Mouse (Mus musculus): ENCODE results near the gene Nfatc4. TPM values are rescaled to one million over a fixed set of nuclear protein-coding genes. Genes with fewer than 3 reads are reported as not detected.

The Nfatc4 gene
- polyA plus RNA-seq (2016; fragmentation: Nextera tagmentation; extraction: Ambion mirVana): 34.0 and 34.6 TPM in 2 replicates

GRCm38 (mm10) chr14:55822991-55823762 is at the start of gene Nfatc4:
TSS of gene Nfatc4 (plus strand) at chr14:55823144.
- H3K9me3 ChIP-seq: no peaks in the 10 kb centered on the region
- DNase-seq (ENCODE audit: low spot score): peak; percentile 95
- H3K27me3 ChIP-seq (ENCODE audit: insufficient read depth, poor library complexity, severe bottlenecking): peaks cover 31% of the 10 kb centered on the region
- no peaks in the 10 kb centered on the region for H3K36me3 ChIP-seq
- under 1% methylated on average over 43 of the region's 46 CpGs for WGBS
- peak within 1 kb of the TSS; percentile 70 for H3K4me3 ChIP-seq
- peak within 1 kb of the TSS; percentile 96 for H3K27ac ChIP-seq
- peaks cover 53% of the 10 kb centered on the region for H3K4me1 ChIP-seq (replicated peaks)

DNA sequence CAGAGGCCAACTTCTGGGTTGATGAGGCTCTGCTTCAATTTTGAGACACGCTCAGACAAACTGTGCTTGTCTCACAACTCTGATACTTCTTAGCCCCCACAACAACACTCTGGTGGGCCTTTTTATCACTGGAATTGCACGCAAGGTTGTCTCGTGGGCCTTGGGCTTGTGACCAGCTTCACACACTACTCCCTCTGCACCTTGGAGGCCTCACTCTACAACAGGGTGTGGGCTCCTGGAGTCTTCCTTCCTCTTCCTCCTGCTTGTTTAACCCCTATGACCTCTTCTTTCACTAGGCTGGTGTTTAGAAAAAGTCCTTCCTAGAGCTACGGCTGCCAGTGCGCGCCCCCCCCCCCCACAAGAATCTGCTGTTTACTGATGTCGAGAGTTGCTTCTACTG is 46.2 kb upstream of the Nfatc4 start:
- H3K4me3 ChIP-seq: no peak overlapping the region
- no peak overlapping the region for H3K27ac ChIP-seq
- H3K9me3 ChIP-seq: no peaks in the 10 kb centered on the region
- WGBS: 64% methylated on average over 7 of the region's 7 CpGs
- H3K27me3 ChIP-seq (ENCODE audit: insufficient read depth, poor library complexity, severe bottlenecking): peaks cover 38% of the 10 kb centered on the region
- no peak for DNase-seq (ENCODE audit: low spot score)
- H3K4me1 ChIP-seq (replicated peaks): peaks cover 21% of the 10 kb centered on the region
- H3K36me3 ChIP-seq: no peaks in the 10 kb centered on the region

DNA sequence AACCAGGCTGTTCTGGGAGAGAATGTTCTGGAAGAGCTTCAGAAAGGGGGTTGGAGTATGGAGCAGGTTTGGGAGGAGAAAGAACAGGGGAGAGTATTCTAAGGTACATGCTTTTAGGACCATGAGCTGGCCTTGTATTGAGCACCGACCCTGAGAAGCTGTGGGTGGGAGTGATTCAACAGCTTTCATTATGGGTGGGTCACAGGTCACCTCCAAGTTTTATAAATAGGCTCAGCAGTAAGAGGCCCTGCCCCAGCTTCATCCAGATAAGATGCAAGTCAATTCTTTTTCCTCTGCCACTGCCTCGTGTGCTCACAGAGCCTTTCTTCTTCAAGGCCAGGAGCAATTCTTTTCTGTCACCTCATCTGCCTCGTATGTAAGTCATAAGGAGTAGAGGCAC is 45.8 kb upstream of the Nfatc4 start:
- H3K4me1 ChIP-seq (replicated peaks): peaks cover 24% of the 10 kb centered on the region
- WGBS: 42% methylated on average over 3 of the region's 3 CpGs
- no peaks in the 10 kb centered on the region for H3K9me3 ChIP-seq
- no peak for DNase-seq (ENCODE audit: low spot score)
- H3K27ac ChIP-seq: no peak overlapping the region
- H3K27me3 ChIP-seq (ENCODE audit: insufficient read depth, poor library complexity, severe bottlenecking): peaks cover 40% of the 10 kb centered on the region
- H3K36me3 ChIP-seq: no peaks in the 10 kb centered on the region
- no peak overlapping the region for H3K4me3 ChIP-seq

GRCm38 (mm10) chr14:55777806-55778205 is 45.1 kb upstream of the Nfatc4 start:
- H3K27me3 ChIP-seq (ENCODE audit: insufficient read depth, poor library complexity, severe bottlenecking): peaks cover 44% of the 10 kb centered on the region
- H3K9me3 ChIP-seq: no peaks in the 10 kb centered on the region
- DNase-seq (ENCODE audit: low spot score): no peak
- H3K27ac ChIP-seq: no peak overlapping the region
- H3K4me3 ChIP-seq: no peak overlapping the region
- no peaks in the 10 kb centered on the region for H3K36me3 ChIP-seq
- H3K4me1 ChIP-seq (replicated peaks): peaks cover 30% of the 10 kb centered on the region
- WGBS: 89% methylated on average over 11 of the region's 11 CpGs

DNA sequence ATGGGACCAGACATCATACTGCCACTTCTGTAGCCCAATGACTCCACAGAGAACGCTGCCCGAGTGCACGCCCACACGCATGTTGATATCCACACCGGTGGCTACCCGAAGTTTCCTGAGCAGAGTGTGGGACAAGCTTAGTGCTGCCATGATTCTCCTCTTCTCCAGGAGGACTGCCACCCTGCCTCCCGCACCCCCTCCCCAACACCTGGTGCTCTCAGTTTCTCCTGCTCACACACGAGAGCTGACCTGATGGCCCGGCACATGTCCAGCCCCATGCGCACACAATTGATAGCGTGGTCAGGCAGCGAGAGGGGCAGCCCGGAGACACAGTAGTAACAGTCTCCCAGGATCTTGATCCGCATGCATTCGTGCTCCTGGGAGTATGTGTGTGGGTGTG is 44.3 kb upstream of the Nfatc4 start:
- Histone ChIP-seq H3K4me3 (no peak overlapping the region), H3K27ac (no peak overlapping the region), H3K9me3 (no peaks in the 10 kb centered on the region), H3K4me1 (replicated peaks) (peaks cover 38% of the 10 kb centered on the region), H3K27me3 (ENCODE audit: insufficient read depth, poor library complexity, severe bottlenecking) (peaks cover 47% of the 10 kb centered on the region), H3K36me3 (no peaks in the 10 kb centered on the region)
- no peak for DNase-seq (ENCODE audit: low spot score)
- 90% methylated on average over 15 of the region's 15 CpGs for WGBS

DNA sequence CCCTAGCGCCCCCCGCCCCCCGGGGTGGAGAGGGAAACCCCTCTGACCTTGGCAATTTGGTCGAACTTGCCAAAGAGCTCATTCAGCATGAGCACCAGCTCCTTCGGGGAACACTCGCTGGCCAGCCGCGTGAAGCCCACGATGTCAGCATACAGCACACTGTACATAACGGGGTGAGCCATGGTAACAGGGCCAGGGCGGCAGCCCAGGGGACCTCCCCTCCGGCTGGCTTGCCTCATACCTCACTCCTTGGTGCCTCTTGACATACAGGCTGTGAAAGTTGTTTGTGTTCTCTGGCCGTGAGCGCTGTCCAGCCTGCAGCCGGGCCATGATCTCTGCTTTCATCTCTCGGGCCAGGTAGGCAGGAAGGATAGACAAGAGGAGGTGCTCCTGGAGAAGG is 43.3 kb upstream of the Nfatc4 start:
- no peak for DNase-seq (ENCODE audit: low spot score)
- peaks cover 54% of the 10 kb centered on the region for H3K27me3 ChIP-seq (ENCODE audit: insufficient read depth, poor library complexity, severe bottlenecking)

DNA sequence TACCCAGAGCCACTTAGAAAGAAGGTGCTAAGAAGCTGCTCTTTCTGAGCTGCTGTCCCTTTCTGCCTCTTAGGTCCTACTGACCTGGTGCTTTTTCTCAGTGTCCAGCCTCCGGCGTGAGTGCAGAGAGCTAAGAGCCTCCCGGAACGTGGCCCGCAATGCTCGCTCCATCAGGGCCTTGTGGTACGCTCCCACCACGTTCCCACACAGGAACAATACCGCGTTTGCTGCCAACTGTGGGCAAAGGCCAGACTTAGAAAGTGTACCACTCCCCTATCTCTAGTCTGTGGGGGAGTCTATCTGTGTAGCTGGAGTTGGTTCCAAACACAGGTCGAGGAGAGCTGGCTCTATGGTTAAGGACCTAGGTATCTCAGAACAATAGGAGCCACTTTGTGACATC is 42.2 kb upstream of the Nfatc4 start:
- Histone ChIP-seq H3K4me3 (no peak overlapping the region), H3K4me1 (replicated peaks) (peaks cover 43% of the 10 kb centered on the region), H3K36me3 (no peaks in the 10 kb centered on the region), H3K27me3 (ENCODE audit: insufficient read depth, poor library complexity, severe bottlenecking) (peaks cover 64% of the 10 kb centered on the region), H3K9me3 (no peaks in the 10 kb centered on the region), H3K27ac (no peak overlapping the region)
- DNase-seq (ENCODE audit: low spot score): no peak
- 79% methylated on average over 11 of the region's 11 CpGs for WGBS

More for the DNA sequence above, 43.3 kb upstream of the Nfatc4 start:
- Histone ChIP-seq H3K9me3 (no peaks in the 10 kb centered on the region), H3K36me3 (no peaks in the 10 kb centered on the region), H3K4me3 (no peak overlapping the region), H3K4me1 (replicated peaks) (peaks cover 43% of the 10 kb centered on the region), H3K27ac (no peak overlapping the region)
- WGBS: 66% methylated on average over 16 of the region's 16 CpGs

GRCm38 (mm10) chr14:55781310-55781709 is 41.6 kb upstream of the Nfatc4 start:
- DNase-seq (ENCODE audit: low spot score): peak; percentile 77
- H3K9me3 ChIP-seq: no peaks in the 10 kb centered on the region
- peaks cover 70% of the 10 kb centered on the region for H3K27me3 ChIP-seq (ENCODE audit: insufficient read depth, poor library complexity, severe bottlenecking)
- H3K36me3 ChIP-seq: no peaks in the 10 kb centered on the region
- whole genome bisulfite sequencing: 14% methylated on average over 14 of the region's 14 CpGs
- peaks cover 43% of the 10 kb centered on the region for H3K4me1 ChIP-seq (replicated peaks)
- no peak overlapping the region for H3K27ac ChIP-seq
- H3K4me3 ChIP-seq: peak overlapping the region; percentile 10

DNA sequence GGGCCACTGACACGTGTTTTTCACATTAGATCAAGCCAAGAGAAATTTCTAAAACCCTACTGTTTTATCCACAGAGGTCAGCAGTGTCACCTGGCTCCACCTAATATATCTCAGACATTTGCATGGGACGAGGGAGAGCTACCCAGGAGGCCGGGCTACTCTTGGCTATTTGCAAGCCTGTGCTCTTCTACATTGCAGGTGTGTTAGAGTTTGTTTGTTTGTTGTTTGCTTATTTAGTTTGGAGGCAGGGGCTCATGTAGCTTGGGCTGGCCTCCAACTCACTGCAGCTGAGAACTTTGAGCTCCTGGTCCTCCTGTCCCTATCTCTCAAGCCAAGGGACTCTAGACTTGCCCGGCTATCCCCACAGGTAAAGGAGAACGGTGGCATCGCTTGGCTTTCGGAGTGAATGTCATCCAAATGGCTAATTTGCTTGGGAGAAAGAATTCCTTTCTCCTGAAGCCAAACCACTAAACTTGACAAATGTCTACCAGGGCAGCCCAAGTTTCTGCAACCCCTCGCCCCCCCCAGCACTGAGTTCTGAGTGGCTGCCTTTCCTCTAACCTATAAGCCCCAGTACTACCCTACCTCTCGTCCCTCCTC is 40.5 kb upstream of the Nfatc4 start:
- peak overlapping the region; percentile 41; the same call in 1 of the 2 replicates for H3K27ac ChIP-seq
- no peak for DNase-seq (ENCODE audit: low spot score)
- 52% methylated on average over 9 of the region's 9 CpGs for WGBS
- H3K27me3 ChIP-seq (ENCODE audit: insufficient read depth, poor library complexity, severe bottlenecking): peaks cover 82% of the 10 kb centered on the region
- no peaks in the 10 kb centered on the region for H3K9me3 ChIP-seq
- H3K4me1 ChIP-seq (replicated peaks): peaks cover 35% of the 10 kb centered on the region
- H3K36me3 ChIP-seq: no peaks in the 10 kb centered on the region
- peak overlapping the region; percentile 46 for H3K4me3 ChIP-seq

- Histone ChIP-seq H3K4me3 (peak overlapping the region; percentile 46), H3K27me3 (ENCODE audit: insufficient read depth, poor library complexity, severe bottlenecking) (peaks cover 91% of the 10 kb centered on the region), H3K27ac (peak overlapping the region; percentile 42), H3K36me3 (no peaks in the 10 kb centered on the region), H3K4me1 (replicated peaks) (peaks cover 39% of the 10 kb centered on the region), H3K9me3 (no peaks in the 10 kb centered on the region)
- WGBS: 2% methylated on average over 31 of the region's 31 CpGs
- DNase-seq (ENCODE audit: low spot score): peak; percentile 46
Observed at GRCm38 (mm10) chr14:55783171-55783957, 39.6 kb upstream of the Nfatc4 start.

GRCm38 (mm10) chr14:55783958-55784235 is 39.0 kb upstream of the Nfatc4 start, which contains the start of gene Adcy4:
TSS of gene Adcy4 (minus strand) at chr14:55784095.
- H3K9me3 ChIP-seq: no peaks in the 10 kb centered on the region
- peaks cover 92% of the 10 kb centered on the region for H3K27me3 ChIP-seq (ENCODE audit: insufficient read depth, poor library complexity, severe bottlenecking)
- peaks cover 44% of the 10 kb centered on the region for H3K4me1 ChIP-seq (replicated peaks)
- peak within 1 kb of the TSS; percentile 46 for H3K4me3 ChIP-seq
- peak within 1 kb of the TSS; percentile 42 for H3K27ac ChIP-seq
- no peaks in the 10 kb centered on the region for H3K36me3 ChIP-seq
- 4% methylated on average over 13 of the region's 13 CpGs for WGBS
- no peak for DNase-seq (ENCODE audit: low spot score)

DNA sequence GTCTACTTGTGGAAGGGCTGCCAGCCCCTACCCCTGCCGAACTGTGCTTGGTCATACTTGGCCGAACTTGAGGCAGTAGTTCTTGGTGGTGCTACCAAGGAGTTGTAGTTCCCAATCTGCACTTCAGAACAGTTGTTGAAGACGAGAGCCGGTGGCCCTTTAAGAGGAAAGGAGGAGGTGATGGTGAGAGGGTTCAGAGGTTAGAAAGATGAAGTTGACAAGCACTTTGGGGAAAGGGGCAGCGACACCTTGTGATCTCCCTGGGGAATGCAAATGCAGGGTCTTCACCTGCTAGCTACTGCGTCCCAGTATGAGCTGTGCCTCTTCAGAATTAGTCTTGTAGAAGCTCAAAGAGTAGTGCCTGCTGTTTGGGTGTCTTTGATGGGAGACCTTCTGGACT is 37.7 kb upstream of the Nfatc4 start:
- Histone ChIP-seq H3K27ac (no peak overlapping the region), H3K4me1 (replicated peaks) (peaks cover 44% of the 10 kb centered on the region), H3K36me3 (no peaks in the 10 kb centered on the region), H3K9me3 (no peaks in the 10 kb centered on the region), H3K27me3 (ENCODE audit: insufficient read depth, poor library complexity, severe bottlenecking) (peaks cover 98% of the 10 kb centered on the region), H3K4me3 (no peak overlapping the region)
- no peak for DNase-seq (ENCODE audit: low spot score)
- 24% methylated on average over 6 of the region's 6 CpGs for WGBS

GRCm38 (mm10) chr14:55787731-55788130 is 35.2 kb upstream of the Nfatc4 start:
- no peaks in the 10 kb centered on the region for H3K36me3 ChIP-seq
- H3K27me3 ChIP-seq (ENCODE audit: insufficient read depth, poor library complexity, severe bottlenecking): peaks cover 81% of the 10 kb centered on the region
- H3K9me3 ChIP-seq: no peaks in the 10 kb centered on the region
- H3K27ac ChIP-seq: no peak overlapping the region
- 38% methylated on average over 11 of the region's 11 CpGs for WGBS
- peaks cover 26% of the 10 kb centered on the region for H3K4me1 ChIP-seq (replicated peaks)
- DNase-seq (ENCODE audit: low spot score): no peak
- peak overlapping the region; percentile 45; the same call in 1 of the 2 replicates for H3K4me3 ChIP-seq

All from hindbrain, embryonic 10.5 days (tissue).